Mouse (Mus musculus): ENCODE measurements at regions not wholly inside any gene's neighbourhood (a gene's known extent, or its start where the extent isn't known, plus 50 kb on each side); places are given as distances from the start of the nearest gene placed in this dataset.
A peak's percentile ranks its signal among the peaks of the same experiment; 100 is the strongest.

GRCm38 (mm10) chr3:51092079-51093028 is 131.9 kb upstream of the Noct start:
- DNase-seq, result no peak

- no peak for DNase-seq
These were observed 128.3 kb upstream of the Noct start for GRCm38 (mm10) chr3:51095847-51096447.

- no peak for DNase-seq
These were observed 127.7 kb upstream of the Noct start for GRCm38 (mm10) chr3:51096545-51096944.

GRCm38 (mm10) chr3:51097362-51097761 is 126.9 kb upstream of the Noct start:
- DNase-seq, result no peak

GRCm38 (mm10) chr3:51099966-51100365 is 124.3 kb upstream of the Noct start:
- DNase-seq, result no peak

- no peak for DNase-seq
These were observed 115.5 kb upstream of the Noct start for GRCm38 (mm10) chr3:51108639-51109202.

- no peak for DNase-seq
These were observed 113.0 kb upstream of the Noct start for GRCm38 (mm10) chr3:51111241-51111640.

- DNase-seq, result no peak
These were observed 111.9 kb upstream of the Noct start for GRCm38 (mm10) chr3:51112351-51112750.

GRCm38 (mm10) chr3:51115921-51116320 is 108.3 kb upstream of the Noct start:
- DNase-seq, result no peak

- DNase-seq, result peak; percentile 25
These were observed 105.5 kb upstream of the Noct start for GRCm38 (mm10) chr3:51118706-51119105.

- no peak for DNase-seq
These were observed 103.7 kb upstream of the Noct start for GRCm38 (mm10) chr3:51120522-51120921.

- peak; percentile 58 for DNase-seq
These were observed 102.3 kb upstream of the Noct start for GRCm38 (mm10) chr3:51121703-51122540.

GRCm38 (mm10) chr3:51122541-51122935 is 101.7 kb upstream of the Noct start:
- no peak for DNase-seq

GRCm38 (mm10) chr3:51127875-51128274 is 96.4 kb upstream of the Noct start:
- DNase-seq, result no peak

GRCm38 (mm10) chr3:51128491-51129155 is 95.6 kb upstream of the Noct start:
- peak; percentile 63 for DNase-seq

- DNase-seq, result no peak
These were observed 93.5 kb upstream of the Noct start for GRCm38 (mm10) chr3:51130709-51131108.

- DNase-seq, result no peak
These were observed 92.9 kb upstream of the Noct start for GRCm38 (mm10) chr3:51131341-51131740.

- no peak for DNase-seq
These were observed 91.5 kb upstream of the Noct start for GRCm38 (mm10) chr3:51132736-51133135.

GRCm38 (mm10) chr3:51135581-51135980 is 88.7 kb upstream of the Noct start:
- DNase-seq, result no peak

- no peak for DNase-seq
These were observed 86.4 kb upstream of the Noct start for GRCm38 (mm10) chr3:51137730-51138312.

GRCm38 (mm10) chr3:51145985-51146384 is 78.3 kb upstream of the Noct start:
- DNase-seq, result no peak

GRCm38 (mm10) chr3:51150012-51150411 is 74.2 kb upstream of the Noct start:
- DNase-seq, result no peak
